Mouse (Mus musculus) liver, embryonic 14.5 days (tissue): ENCODE data around the gene Mlycd.

Experiments
- CTCF ChIP-seq: IDR thresholded peaks from 2 replicates; pipeline ENCODE4 v1.5.1; 2016; ENCODE audit warnings: antibody characterized with exemption, low read depth, control low read depth
- EP300 ChIP-seq: IDR thresholded peaks from 2 replicates; pipeline ENCODE4 v1.6.1; 2016; ENCODE audit warnings: antibody characterized with exemption, low read depth

DNA sequence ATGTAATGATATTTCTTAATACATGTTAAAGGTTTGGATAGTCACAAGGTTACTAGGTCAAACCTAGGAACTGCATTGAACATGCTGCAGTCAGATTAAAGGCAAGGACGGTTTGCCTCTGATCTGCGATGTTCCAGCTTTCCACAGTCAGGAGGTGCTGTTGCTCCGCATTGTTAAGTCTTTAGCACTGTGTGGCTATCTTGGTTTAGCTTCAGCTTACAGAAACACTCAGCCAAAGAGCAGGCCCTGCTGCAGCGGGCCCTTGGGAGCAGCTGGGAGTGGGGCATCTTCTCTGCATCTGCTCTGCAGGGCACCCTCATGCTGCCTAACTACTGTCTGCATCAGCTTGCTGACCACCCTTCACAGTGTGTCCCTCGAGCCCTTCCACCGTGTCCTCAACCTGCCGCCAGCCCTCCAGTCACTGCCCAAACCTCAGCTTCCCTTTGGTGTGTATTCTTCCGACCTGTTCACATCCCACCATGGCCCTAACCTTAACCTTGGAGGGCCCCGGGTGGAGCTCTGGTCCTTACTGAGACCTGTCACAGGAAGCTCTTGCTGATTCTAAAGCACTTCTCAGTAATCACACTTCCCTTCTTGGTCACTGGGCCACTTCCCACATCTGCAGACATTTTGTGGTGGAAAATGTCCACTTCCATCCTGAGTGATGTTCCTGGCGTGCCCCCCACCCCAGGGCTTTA is 17.5 kb downstream of the Mlycd start:
- TF ChIP-seq CTCF (no peak; the same call in 1 of the 2 replicates), EP300 (no peak)
